Comparison of ENCODE assay signal across 13 mouse cellular contexts in genomic region chr7:101267457-101268259, GRCm38 (mm10). TPM values are rescaled to one million over a fixed set of nuclear protein-coding genes. Genes with fewer than 3 reads are reported as not detected.
DNase-seq lines count a peak whose midpoint lies in the region; ATAC-seq and TF ChIP-seq lines count a peak whose summit lies in the region.
"Had no signal": no experiment of that assay in that cellular context is flagged by ENCODE, and none has a peak within 500 bp of the region (broad histone marks: within the 10 kb centered on the region; RNA-seq: fewer than 3 reads in every experiment).

No protein-coding gene starts in this region.

- TF ChIP-seq CTCF in liver, embryonic 14.5 days (IDR thresholded peaks at IDR 0.05; ENCODE audit: low read depth), result no peak
- TF ChIP-seq CTCF in liver, postnatal 0 days (IDR thresholded peaks at IDR 0.05; ENCODE audit: low read depth), result no peak
- no peak for TF ChIP-seq CTCF in midbrain, postnatal 0 days (IDR thresholded peaks at IDR 0.05)

- peak; percentile 39 to 56 for DNase-seq in heart, adult 18-20 months
- DNase-seq in heart, postnatal 25 days (ENCODE audit: low spot score), result no peak
- no peak for DNase-seq in liver, embryonic 14.5 days (ENCODE audit: low read depth in 3 of 3, low spot score in 3 of 3)
- DNase-seq in liver, postnatal 0 days, result no peak
- DNase-seq in left cerebral cortex, postnatal 25 days (ENCODE audit: low spot score in 2 of 2), result peak; percentile 31 to 83
- no peak for DNase-seq in midbrain, postnatal 0 days (ENCODE audit: low spot score)
- DNase-seq in natural killer cell, adult 2 months (ENCODE audit: low spot score in 2 of 2), result no peak
- DNase-seq: cerebellum, postnatal 10 days; kidney, adult 2 months had no signal

- no peak overlapping the region for H3K4me3 ChIP-seq in liver, embryonic 14.5 days (ENCODE audit: insufficient read depth in 1 of 2, low read depth in 2 of 2, low read length in 2 of 2)
- no peak overlapping the region for H3K4me3 ChIP-seq in liver, postnatal 0 days (ENCODE audit: low read depth, low read length)
- no peak overlapping the region for H3K4me3 ChIP-seq in embryonic facial prominence, embryonic 15.5 days (replicated peaks)
- no peak overlapping the region for H3K4me3 ChIP-seq in midbrain, postnatal 0 days (ENCODE audit: low read depth, low read length)
- H3K4me3 ChIP-seq: midbrain, embryonic 12.5 days; neural tube, embryonic 13.5 days had no signal

- peak; percentile 34; the same call in 1 of the 2 replicates for TF ChIP-seq EP300 in liver, embryonic 14.5 days (IDR thresholded peaks at IDR 0.05; ENCODE audit: low read depth)
- no peak for TF ChIP-seq EP300 in liver, postnatal 0 days (IDR thresholded peaks at IDR 0.05; ENCODE audit: low read depth)

- H3K4me1 ChIP-seq in liver, embryonic 14.5 days (replicated peaks; ENCODE audit: control insufficient read depth in 2 of 2, insufficient read depth in 2 of 2, low read length in 1 of 2), result peaks cover 10 to 14% of the 10 kb centered on the region in 2 experiments
- H3K4me1 ChIP-seq in liver, postnatal 0 days (ENCODE audit: insufficient read depth), result no peaks in the 10 kb centered on the region
- H3K4me1 ChIP-seq in embryonic facial prominence, embryonic 15.5 days, result 0 out of 2 replicates have a peak, but pooled peaks cover 4% of the 10 kb centered on the region
- H3K4me1 ChIP-seq in midbrain, postnatal 0 days (ENCODE audit: insufficient read depth, low read length), result no peaks in the 10 kb centered on the region
- H3K4me1 ChIP-seq: midbrain, embryonic 12.5 days; neural tube, embryonic 13.5 days had no signal

- H3K27me3 ChIP-seq in liver, embryonic 14.5 days (ENCODE audit: control insufficient read depth, insufficient read depth, low read length), result no peaks in the 10 kb centered on the region
- H3K27me3 ChIP-seq in liver, postnatal 0 days (ENCODE audit: insufficient read depth, low read length), result no peaks in the 10 kb centered on the region
- H3K27me3 ChIP-seq in embryonic facial prominence, embryonic 15.5 days, result no peaks in the 10 kb centered on the region
- no peaks in the 10 kb centered on the region for H3K27me3 ChIP-seq in midbrain, postnatal 0 days (ENCODE audit: insufficient read depth, low read length)
- H3K27me3 ChIP-seq: CH12.LX; midbrain, embryonic 12.5 days; neural tube, embryonic 13.5 days had no signal

- H3K9ac ChIP-seq in liver, embryonic 14.5 days (replicated peaks), result no peak overlapping the region
- no peak overlapping the region for H3K9ac ChIP-seq in liver, postnatal 0 days (replicated peaks)
- H3K9ac ChIP-seq in embryonic facial prominence, embryonic 15.5 days, result no peak overlapping the region
- H3K9ac ChIP-seq in midbrain, postnatal 0 days (replicated peaks; ENCODE audit: low read length, poor library complexity, severe bottlenecking), result no peak overlapping the region
- H3K9ac ChIP-seq: midbrain, embryonic 12.5 days; neural tube, embryonic 13.5 days had no signal

- no peaks in the 10 kb centered on the region for H3K9me3 ChIP-seq in liver, embryonic 14.5 days (ENCODE audit: control insufficient read depth, low read length)
- no peaks in the 10 kb centered on the region for H3K9me3 ChIP-seq in liver, postnatal 0 days (ENCODE audit: low read length)
- H3K9me3 ChIP-seq in embryonic facial prominence, embryonic 15.5 days (replicated peaks), result no peaks in the 10 kb centered on the region
- H3K9me3 ChIP-seq in midbrain, postnatal 0 days (ENCODE audit: low read length), result no peaks in the 10 kb centered on the region
- H3K9me3 ChIP-seq: midbrain, embryonic 12.5 days; neural tube, embryonic 13.5 days had no signal

- intact Hi-C loops in heart, postnatal 25 days (cut with DNase I), result no loop called here
- intact Hi-C loops in left cerebral cortex, postnatal 25 days (cut with DNase I), result no loop called here

- ATAC-seq in liver, embryonic 14.5 days (ENCODE audit: insufficient read depth), result no peak
- no peak for ATAC-seq in liver, postnatal 0 days
- ATAC-seq in embryonic facial prominence, embryonic 15.5 days (ENCODE audit: insufficient number of reproducible peaks, low FRiP score, low TSS enrichment, low read depth), result no peak
- ATAC-seq in midbrain, postnatal 0 days (ENCODE audit: low FRiP score), result no peak

- H3K36me3 ChIP-seq in liver, embryonic 14.5 days (replicated peaks; ENCODE audit: control insufficient read depth, insufficient read depth, low read depth), result peaks cover 2% of the 10 kb centered on the region; the same call in 1 of the 2 replicates
- peaks cover 10% of the 10 kb centered on the region; the same call in 1 of the 2 replicates for H3K36me3 ChIP-seq in liver, postnatal 0 days (replicated peaks; ENCODE audit: insufficient read depth, low read length)
- no peaks in the 10 kb centered on the region; the same call in 1 of the 2 replicates for H3K36me3 ChIP-seq in embryonic facial prominence, embryonic 15.5 days
- peaks cover 8% of the 10 kb centered on the region; the same call in 1 of the 2 replicates for H3K36me3 ChIP-seq in midbrain, postnatal 0 days (ENCODE audit: insufficient read depth, low read length)

- WGBS in liver, embryonic 14.5 days (ENCODE audit: insufficient replicate concordance), result 21% methylated on average over 3 of the region's 3 CpGs
- 46% methylated on average over 3 of the region's 3 CpGs for WGBS in liver, postnatal 0 days (ENCODE audit: insufficient replicate concordance)
- 45% methylated on average over 3 of the region's 3 CpGs for WGBS in embryonic facial prominence, embryonic 15.5 days
- WGBS in midbrain, postnatal 0 days, result 69% methylated on average over 3 of the region's 3 CpGs

- no peak overlapping the region for H3K27ac ChIP-seq in liver, embryonic 14.5 days
- H3K27ac ChIP-seq in liver, postnatal 0 days (ENCODE audit: low read depth), result no peak overlapping the region
- peak overlapping the region; percentile 55; the same call in 1 of the 2 replicates for H3K27ac ChIP-seq in embryonic facial prominence, embryonic 15.5 days (replicated peaks)
- no peak overlapping the region for H3K27ac ChIP-seq in midbrain, postnatal 0 days (ENCODE audit: low read depth, low read length)
- H3K27ac ChIP-seq: midbrain, embryonic 12.5 days; neural tube, embryonic 13.5 days had no signal

- no peak overlapping the region for H3K4me2 ChIP-seq in liver, embryonic 14.5 days (ENCODE audit: low read depth)
- H3K4me2 ChIP-seq in liver, postnatal 0 days (ENCODE audit: low read depth, low read length), result no peak overlapping the region
- no peak overlapping the region for H3K4me2 ChIP-seq in embryonic facial prominence, embryonic 15.5 days (replicated peaks)
- no peak overlapping the region for H3K4me2 ChIP-seq in midbrain, postnatal 0 days (ENCODE audit: low read depth, low read length, poor library complexity, severe bottlenecking)
- H3K4me2 ChIP-seq: midbrain, embryonic 12.5 days; neural tube, embryonic 13.5 days had no signal

RNA-seq across cellular contexts. Expression of gene Atg16l2, which starts 34.4 kb away (rescaled TPM):
- 1 to 10 TPM; 5.5 to 7.4 TPM for total RNA-seq in heart, adult 18-20 months (2021)
- 10 to 100 TPM; 11.4 to 12.6 TPM for total RNA-seq in heart, postnatal 25 days (2021)
- 3.1 and 3.5 TPM in 2 replicates for polyA plus RNA-seq in liver, embryonic 14.5 days (2012; rRNA removed)
- 1.3 and 1.8 TPM in 2 replicates for polyA plus RNA-seq in liver, embryonic 14.5 days (2014; fragmentation: Nextera tagmentation; extraction: Ambion mirVana)
- polyA plus RNA-seq in liver, postnatal 0 days (2015; fragmentation: Nextera tagmentation; extraction: Ambion mirVana), result 4.9 and 5.3 TPM in 2 replicates
- polyA plus RNA-seq in embryonic facial prominence, embryonic 15.5 days (2015; fragmentation: Nextera tagmentation; extraction: Ambion mirVana), result 20.4 and 21.5 TPM in 2 replicates
- total RNA-seq in left cerebral cortex, postnatal 25 days (2021), result 10 to 100 TPM; 49.9 to 59.4 TPM
- total RNA-seq in midbrain, postnatal 0 days (2014; rRNA removed), result 17.0 and 31.5 TPM in 2 replicates
- polyA plus RNA-seq in midbrain, postnatal 0 days (2015; fragmentation: Nextera tagmentation; extraction: Ambion mirVana), result 22.4 and 22.6 TPM in 2 replicates

RNA-seq across cellular contexts. Expression of gene Stard10, which starts 49.2 kb away (rescaled TPM):
- total RNA-seq in heart, adult 18-20 months (2021), result 10 to 100 TPM; 68.5 to 72.5 TPM
- 10 to 100 TPM; 57.4 to 65.4 TPM for total RNA-seq in heart, postnatal 25 days (2021)
- polyA plus RNA-seq in liver, embryonic 14.5 days (2012; rRNA removed), result 71.0 and 71.8 TPM in 2 replicates
- 98.2 and 102 TPM in 2 replicates for polyA plus RNA-seq in liver, embryonic 14.5 days (2014; fragmentation: Nextera tagmentation; extraction: Ambion mirVana)
- 361 and 384 TPM in 2 replicates for polyA plus RNA-seq in liver, postnatal 0 days (2015; fragmentation: Nextera tagmentation; extraction: Ambion mirVana)
- 33.9 and 34.2 TPM in 2 replicates for polyA plus RNA-seq in embryonic facial prominence, embryonic 15.5 days (2015; fragmentation: Nextera tagmentation; extraction: Ambion mirVana)
- 10 to 100 TPM; 60.4 to 66.1 TPM for total RNA-seq in left cerebral cortex, postnatal 25 days (2021)
- total RNA-seq in midbrain, postnatal 0 days (2014; rRNA removed), result 21.5 and 47.7 TPM in 2 replicates
- polyA plus RNA-seq in midbrain, postnatal 0 days (2015; fragmentation: Nextera tagmentation; extraction: Ambion mirVana), result 11.0 and 12.1 TPM in 2 replicates

Comparison
In these comparisons a context has a peak if more than half of its experiments do, and no peak if none do; other contexts are left out.
1. DNase-seq: peak in heart, adult 18-20 months (2 of 2) and left cerebral cortex, postnatal 25 days (2 of 2); none in heart, postnatal 25 days (single experiment), liver, embryonic 14.5 days (0 of 3), liver, postnatal 0 days (single experiment), midbrain, postnatal 0 days (single experiment) and natural killer cell, adult 2 months (0 of 2).